Mouse (Mus musculus) intestine, embryonic 15.5 days (tissue): ENCODE data around the gene Sgce. TPM values are rescaled to one million over a fixed set of nuclear protein-coding genes. Genes with fewer than 3 reads are reported as not detected.

Source experiments
- ATAC-seq: fragments of 200-750 bp; cut with Nextera tagmentation; 2 replicates; pipeline ENCODE4 v1.8.0; 2017; ENCODE audit warnings: moderate TSS enrichment, moderate library complexity
- H3K27ac ChIP-seq: fragments of 300-500 bp; sonication (generic); 2 replicates; pipeline ENCODE4 v1.5.1; 2015; ENCODE audit warnings: mild to moderate bottlenecking, inconsistent platforms
- H3K27me3 ChIP-seq: fragments of 300-500 bp; sonication (generic); replicated peaks from 2 replicates; pipeline ENCODE4 v1.6.1; 2015; ENCODE audit warnings: inconsistent platforms
- H3K36me3 ChIP-seq: fragments of 300-500 bp; sonication (generic); 2 replicates; pipeline ENCODE4 v1.6.1; 2015; ENCODE audit warnings: inconsistent platforms
- H3K4me1 ChIP-seq: fragments of 300-500 bp; sonication (generic); replicated peaks from 2 replicates; pipeline ENCODE4 v1.6.1; 2015; ENCODE audit warnings: inconsistent platforms
- H3K4me2 ChIP-seq: fragments of 300-500 bp; sonication (generic); replicated peaks from 2 replicates; pipeline ENCODE4 v1.6.1; 2015; ENCODE audit warnings: mild to moderate bottlenecking, inconsistent platforms
- H3K4me3 ChIP-seq: fragments of 300-500 bp; sonication (generic); replicated peaks from 2 replicates; pipeline ENCODE4 v1.5.1; 2015; ENCODE audit warnings: inconsistent platforms
- H3K9ac ChIP-seq: fragments of 300-500 bp; sonication (generic); 2 replicates; pipeline ENCODE4 v1.6.1; 2015; ENCODE audit warnings: inconsistent platforms
- H3K9me3 ChIP-seq: fragments of 300-500 bp; sonication (generic); 2 replicates; pipeline ENCODE4 v1.6.1; 2016; ENCODE audit warnings: inconsistent platforms
- WGBS: fragments of 180-500 bp; shearing (Covaris S2); methylation state at CpG from one replicate; pipeline ENCODE4 v1.1.7; 2015; 5-methylcytosine and 5-hydroxymethylcytosine counted together
- polyA plus RNA-seq: library from polyadenylated mRNA; unstranded; fragments of >200 nt; fragmentation: Nextera tagmentation; extraction: Ambion mirVana; gene quantifications from 2 replicates; pipeline ENCODE4 v1.2.1, GENCODE M21; 2015

Gene Sgce
- polyA plus RNA-seq, 1 experiment from 2014 or later, result 47.5 TPM

DNA sequence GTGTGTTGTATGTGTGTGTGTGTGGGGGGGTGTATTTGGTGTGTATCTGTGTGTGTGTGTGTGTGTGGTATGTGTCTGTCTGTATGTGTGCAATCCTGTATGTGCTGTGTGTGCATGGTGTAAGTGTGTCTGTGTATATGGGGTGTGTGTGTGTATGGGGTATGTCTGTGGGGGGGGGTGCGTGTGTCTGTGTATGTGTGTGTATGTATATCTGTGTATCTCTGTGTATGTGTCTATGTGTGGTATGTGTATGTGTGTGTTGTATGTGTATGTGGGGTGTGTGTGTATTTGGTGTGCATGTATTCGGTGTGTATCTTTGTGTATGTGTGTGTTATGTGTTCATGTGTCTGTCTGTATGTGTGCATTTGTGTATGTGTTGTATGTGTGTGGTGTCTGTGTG, 30.8 kb downstream of the Sgce start:
- no peaks in the 10 kb centered on the region for H3K36me3 ChIP-seq
- 87% methylated on average over 2 of the region's 2 CpGs for WGBS
- no peak overlapping the region for H3K4me2 ChIP-seq
- no peak overlapping the region for H3K27ac ChIP-seq
- H3K4me1 ChIP-seq, result no peaks in the 10 kb centered on the region
- no peak overlapping the region for H3K4me3 ChIP-seq
- H3K9me3 ChIP-seq, result no peaks in the 10 kb centered on the region
- no peaks in the 10 kb centered on the region for H3K27me3 ChIP-seq
- H3K9ac ChIP-seq, result no peak overlapping the region
- ATAC-seq, result no peak

DNA sequence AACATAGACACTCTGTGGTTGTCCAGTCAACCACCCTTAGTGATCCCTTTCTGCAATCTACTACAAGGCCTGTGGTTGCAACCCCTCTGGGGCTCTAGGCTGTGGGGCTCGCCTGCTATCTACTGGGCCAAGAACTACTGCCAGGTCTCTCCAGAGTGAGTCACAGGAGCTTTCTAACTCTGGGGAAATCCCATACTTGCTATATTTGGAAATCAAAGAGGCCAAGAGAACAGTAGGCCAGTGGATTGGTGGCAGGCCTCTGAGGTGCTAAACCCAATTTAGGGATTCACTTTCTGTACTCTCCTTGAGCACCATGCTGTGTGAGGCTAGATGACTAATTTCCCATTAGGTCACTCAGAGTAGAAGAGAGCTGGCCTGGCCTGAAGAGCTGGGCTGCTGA, 38.0 kb downstream of the Sgce start:
- 92% methylated on average over 1 of the region's 1 CpGs for WGBS
- H3K9me3 ChIP-seq, result no peaks in the 10 kb centered on the region
- no peak overlapping the region for H3K9ac ChIP-seq
- H3K27ac ChIP-seq, result no peak overlapping the region
- H3K4me2 ChIP-seq, result no peak overlapping the region
- H3K27me3 ChIP-seq, result no peaks in the 10 kb centered on the region
- H3K4me1 ChIP-seq, result no peaks in the 10 kb centered on the region
- H3K4me3 ChIP-seq, result no peak overlapping the region
- no peak for ATAC-seq
- no peaks in the 10 kb centered on the region for H3K36me3 ChIP-seq

DNA sequence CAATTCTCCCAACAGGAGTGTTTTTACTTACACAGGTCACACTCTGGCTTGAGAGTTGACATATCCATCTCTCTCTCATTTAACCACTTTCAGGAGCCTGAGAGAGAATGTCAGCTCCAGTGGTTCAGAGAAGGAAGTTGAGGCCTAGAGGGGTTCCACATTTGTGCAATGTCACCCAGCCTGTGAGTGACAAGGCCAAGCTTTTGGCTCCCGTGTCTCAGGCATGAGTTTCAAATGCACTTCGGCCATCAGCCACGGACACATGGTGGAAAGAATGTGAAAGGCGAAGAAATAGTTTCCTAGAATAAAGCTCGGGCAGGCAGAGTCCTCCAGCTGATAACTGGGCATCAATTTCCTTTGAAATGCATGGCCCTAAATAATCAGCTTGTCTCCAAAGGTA, 40.6 kb downstream of the Sgce start:
- Histone ChIP-seq H3K4me1 (no peaks in the 10 kb centered on the region), H3K4me3 (no peak overlapping the region), H3K36me3 (no peaks in the 10 kb centered on the region), H3K9me3 (no peaks in the 10 kb centered on the region), H3K27ac (no peak overlapping the region), H3K27me3 (no peaks in the 10 kb centered on the region), H3K9ac (no peak overlapping the region), H3K4me2 (no peak overlapping the region)
- no peak for ATAC-seq
- 69% methylated on average over 5 of the region's 5 CpGs for WGBS

DNA sequence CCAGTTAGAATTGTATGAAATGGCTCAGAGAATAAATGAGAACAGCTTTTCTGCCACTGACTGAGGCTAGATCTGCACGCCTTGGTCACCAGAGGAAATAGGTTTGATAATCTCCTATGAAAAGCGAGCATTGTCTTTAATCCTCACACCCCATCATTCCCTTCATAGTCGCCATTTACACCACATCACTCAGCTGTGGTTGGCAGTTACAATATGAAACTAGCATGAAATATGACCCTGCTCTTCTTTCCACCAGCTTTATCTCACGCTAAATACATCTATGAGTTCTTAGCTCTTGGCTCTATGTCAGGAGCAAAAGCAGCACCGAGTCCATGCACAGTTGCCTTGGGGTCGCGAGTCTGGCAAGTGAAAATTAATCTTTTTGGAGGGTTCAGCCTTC, 43.1 kb downstream of the Sgce start:
- Histone ChIP-seq H3K4me2 (no peak overlapping the region), H3K9ac (no peak overlapping the region), H3K4me1 (no peaks in the 10 kb centered on the region), H3K27ac (no peak overlapping the region), H3K27me3 (no peaks in the 10 kb centered on the region), H3K4me3 (no peak overlapping the region), H3K9me3 (no peaks in the 10 kb centered on the region), H3K36me3 (no peaks in the 10 kb centered on the region)
- no peak for ATAC-seq
- WGBS, result 81% methylated on average over 7 of the region's 7 CpGs

DNA sequence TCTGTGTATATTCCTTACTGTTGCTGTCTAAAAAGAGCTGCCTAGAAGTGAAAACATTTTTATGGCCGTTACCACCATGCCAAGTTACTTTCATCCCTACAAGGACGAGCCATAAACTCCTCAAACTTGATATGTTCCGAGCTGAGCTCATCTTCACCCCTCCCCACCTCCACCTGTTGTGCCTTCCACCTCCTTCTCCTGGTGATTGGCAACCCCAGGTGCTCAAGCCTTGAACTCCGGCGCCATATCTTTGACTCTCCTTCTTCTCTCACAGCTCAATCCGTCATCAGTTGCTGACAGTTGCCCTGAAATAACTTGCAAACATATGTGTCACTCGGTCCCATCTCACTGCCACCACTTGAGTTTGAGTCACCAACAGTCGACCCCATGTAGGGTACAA, 45.4 kb downstream of the Sgce start:
- H3K9ac ChIP-seq, result no peak overlapping the region
- no peak overlapping the region for H3K4me2 ChIP-seq
- no peak overlapping the region for H3K27ac ChIP-seq
- no peaks in the 10 kb centered on the region for H3K36me3 ChIP-seq
- no peak for ATAC-seq
- H3K4me3 ChIP-seq, result no peak overlapping the region
- H3K27me3 ChIP-seq, result no peaks in the 10 kb centered on the region
- 79% methylated on average over 8 of the region's 8 CpGs for WGBS
- H3K9me3 ChIP-seq, result no peaks in the 10 kb centered on the region
- H3K4me1 ChIP-seq, result no peaks in the 10 kb centered on the region

DNA sequence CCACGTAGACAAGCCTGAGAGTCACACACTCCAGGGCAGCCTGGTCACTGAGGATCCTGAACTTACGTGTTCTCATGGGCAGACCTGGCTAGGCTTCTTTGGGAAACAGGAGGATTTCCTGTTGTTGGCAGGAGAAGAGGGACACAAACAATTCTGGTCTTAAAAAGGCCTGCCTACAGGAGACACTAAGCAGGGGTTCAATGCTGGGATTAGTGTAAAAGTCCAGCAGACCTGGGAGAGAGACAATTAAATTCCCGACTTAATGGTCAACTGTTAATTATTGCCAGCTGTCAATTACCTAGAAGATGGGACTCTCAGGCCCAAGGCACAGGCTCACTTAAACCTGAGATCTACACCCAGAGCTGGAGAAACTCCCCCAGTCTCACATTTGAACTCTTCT, 51.2 kb downstream of the Sgce start:
- Histone ChIP-seq H3K27ac (no peak overlapping the region), H3K4me3 (no peak overlapping the region), H3K27me3 (no peaks in the 10 kb centered on the region), H3K9ac (no peak overlapping the region), H3K36me3 (no peaks in the 10 kb centered on the region), H3K9me3 (no peaks in the 10 kb centered on the region), H3K4me1 (no peaks in the 10 kb centered on the region), H3K4me2 (no peak overlapping the region)
- WGBS, result 68% methylated on average over 3 of the region's 3 CpGs
- no peak for ATAC-seq

DNA sequence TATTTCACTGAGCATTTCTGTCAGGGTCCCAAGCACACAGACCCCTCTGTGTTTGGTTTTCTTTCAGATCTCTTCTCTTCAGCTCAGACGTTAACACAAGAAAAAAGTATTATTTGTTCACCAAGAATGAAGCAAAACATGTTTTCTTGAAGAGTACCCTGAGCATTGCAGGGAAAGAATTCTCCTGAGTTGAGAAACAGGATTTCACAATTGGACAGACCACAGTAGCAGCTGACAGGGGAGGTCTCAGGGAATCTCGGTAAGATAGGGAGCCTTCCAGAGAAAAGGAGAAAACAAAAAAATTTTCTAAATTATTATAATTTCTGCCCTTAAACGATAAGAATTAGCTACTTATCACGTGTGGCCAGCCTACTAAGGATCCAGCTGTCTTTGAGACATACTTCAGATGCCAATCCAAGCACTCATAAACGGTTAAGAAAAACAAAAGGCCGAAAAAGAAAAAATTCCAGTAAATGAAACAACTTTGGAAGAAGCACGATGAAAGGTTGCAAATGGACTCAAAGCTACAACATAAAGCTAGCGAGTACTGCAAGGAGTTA, 52.3 kb downstream of the Sgce start:
- Histone ChIP-seq H3K9ac (no peak overlapping the region), H3K4me1 (no peaks in the 10 kb centered on the region), H3K36me3 (no peaks in the 10 kb centered on the region), H3K4me2 (no peak overlapping the region), H3K27ac (no peak overlapping the region), H3K27me3 (no peaks in the 10 kb centered on the region), H3K4me3 (no peak overlapping the region), H3K9me3 (no peaks in the 10 kb centered on the region)
- no peak for ATAC-seq
- WGBS, result 45% methylated on average over 8 of the region's 8 CpGs

DNA sequence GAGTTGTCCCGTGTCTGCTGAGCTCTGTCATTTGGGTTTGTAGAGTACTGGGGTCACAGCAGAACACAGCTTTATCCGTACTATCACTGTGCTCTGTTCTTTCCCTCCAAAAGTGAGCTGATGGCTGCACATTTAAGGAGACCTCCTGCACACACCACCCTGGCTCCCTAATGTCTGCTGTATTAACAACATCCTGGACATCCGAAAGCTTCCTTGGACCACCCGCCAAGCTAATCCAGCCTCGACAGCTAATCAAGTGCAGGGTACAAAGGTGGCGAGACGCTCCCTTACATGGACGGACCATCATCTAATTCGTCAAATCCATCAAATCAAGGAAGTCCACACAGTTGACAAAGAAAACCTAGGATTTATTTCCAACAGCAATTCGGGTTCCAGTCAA, 53.5 kb downstream of the Sgce start:
- H3K36me3 ChIP-seq, result no peaks in the 10 kb centered on the region
- H3K27ac ChIP-seq, result no peak overlapping the region
- H3K4me2 ChIP-seq, result no peak overlapping the region
- WGBS, result 46% methylated on average over 10 of the region's 10 CpGs
- no peak for ATAC-seq
- no peaks in the 10 kb centered on the region for H3K27me3 ChIP-seq
- no peaks in the 10 kb centered on the region for H3K9me3 ChIP-seq
- no peak overlapping the region for H3K4me3 ChIP-seq
- H3K9ac ChIP-seq, result no peak overlapping the region
- no peaks in the 10 kb centered on the region for H3K4me1 ChIP-seq

DNA sequence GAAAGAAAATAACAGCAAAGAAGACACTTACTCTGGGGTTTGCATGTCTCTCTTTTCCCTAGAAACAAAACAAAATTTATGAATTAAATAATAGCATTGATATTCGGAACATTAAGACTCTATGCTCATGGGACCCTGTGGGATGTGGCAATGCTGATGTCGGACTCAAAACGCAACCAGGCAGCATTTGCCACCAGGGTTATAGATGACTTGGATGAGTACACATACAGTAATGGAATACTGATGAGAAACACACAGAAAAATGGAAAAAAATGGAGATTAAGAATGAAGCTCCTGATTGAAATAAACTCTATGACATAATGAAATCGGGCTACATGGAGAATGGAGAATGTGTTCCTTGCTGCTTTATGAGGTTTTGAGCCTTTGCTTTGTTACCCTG, 56.6 kb downstream of the Sgce start:
- H3K4me3 ChIP-seq, result no peak overlapping the region
- H3K27me3 ChIP-seq, result no peaks in the 10 kb centered on the region
- no peak overlapping the region for H3K4me2 ChIP-seq
- no peaks in the 10 kb centered on the region for H3K9me3 ChIP-seq
- H3K9ac ChIP-seq, result no peak overlapping the region
- no peak for ATAC-seq
- H3K27ac ChIP-seq, result no peak overlapping the region
- H3K4me1 ChIP-seq, result no peaks in the 10 kb centered on the region
- 91% methylated on average over 4 of the region's 4 CpGs for WGBS
- no peaks in the 10 kb centered on the region for H3K36me3 ChIP-seq

DNA sequence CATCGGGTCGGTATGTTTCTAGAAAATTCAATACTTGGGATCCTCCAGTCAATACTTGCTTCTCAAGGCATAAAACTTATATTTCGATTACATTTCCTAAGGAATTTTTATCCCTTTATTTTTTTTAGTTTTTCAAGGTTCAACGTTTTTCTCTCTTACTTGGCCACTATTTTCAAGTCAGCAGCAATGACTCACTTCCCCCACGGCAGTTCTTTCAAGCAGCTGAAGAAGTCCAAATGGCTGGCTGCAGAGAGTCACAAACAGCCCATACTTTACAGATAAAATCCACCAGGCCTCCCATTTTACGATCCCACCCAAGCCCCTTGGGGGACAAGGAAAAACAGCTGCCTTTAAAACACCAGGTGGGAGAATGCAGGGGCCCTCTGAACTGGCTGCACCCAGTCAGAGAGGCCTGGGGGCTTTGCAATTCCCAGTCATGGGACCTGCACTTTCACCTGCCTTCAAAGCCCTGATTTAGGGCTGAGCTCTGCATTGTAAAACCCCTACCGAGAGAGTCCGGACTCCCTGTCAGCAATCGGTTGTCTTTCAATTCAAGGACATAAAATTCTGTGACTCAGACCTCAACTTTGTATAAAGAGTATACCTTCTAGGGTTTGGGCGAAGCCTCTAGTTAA, 62.2 kb downstream of the Sgce start:
- no peaks in the 10 kb centered on the region for H3K9me3 ChIP-seq

DNA sequence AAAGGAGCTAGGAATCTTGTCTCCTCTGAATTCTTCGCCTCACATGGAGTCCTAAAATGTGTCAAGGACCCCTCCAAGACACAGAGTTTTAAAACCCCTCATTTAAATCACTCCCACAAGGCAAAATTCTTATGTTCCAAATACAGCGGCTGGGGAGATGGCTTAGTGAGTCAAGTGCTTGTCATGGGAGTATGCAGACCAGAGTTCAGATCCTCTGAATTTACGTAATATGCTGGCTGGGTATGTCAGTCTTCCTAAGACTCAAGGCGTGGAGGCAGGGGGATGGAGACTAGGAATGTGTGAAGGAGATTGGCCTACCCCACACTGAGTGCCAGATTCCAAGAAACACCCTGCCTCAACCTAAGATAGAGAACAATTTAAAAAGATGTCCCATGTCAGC, 66.4 kb downstream of the Sgce start:
- no peak overlapping the region for H3K27ac ChIP-seq
- no peak overlapping the region for H3K4me3 ChIP-seq
- no peaks in the 10 kb centered on the region for H3K36me3 ChIP-seq
- H3K9me3 ChIP-seq, result no peaks in the 10 kb centered on the region
- no peak overlapping the region for H3K4me2 ChIP-seq
- 85% methylated on average over 4 of the region's 4 CpGs for WGBS
- no peak for ATAC-seq
- no peak overlapping the region for H3K9ac ChIP-seq
- no peaks in the 10 kb centered on the region for H3K27me3 ChIP-seq
- H3K4me1 ChIP-seq, result no peaks in the 10 kb centered on the region

More for the DNA sequence above, 62.2 kb downstream of the Sgce start:
- Histone ChIP-seq H3K9ac (no peak overlapping the region), H3K4me1 (no peaks in the 10 kb centered on the region), H3K36me3 (no peaks in the 10 kb centered on the region), H3K27me3 (no peaks in the 10 kb centered on the region), H3K4me3 (no peak overlapping the region), H3K27ac (no peak overlapping the region), H3K4me2 (no peak overlapping the region)
- 53% methylated on average over 10 of the region's 10 CpGs for WGBS
- no peak for ATAC-seq

DNA sequence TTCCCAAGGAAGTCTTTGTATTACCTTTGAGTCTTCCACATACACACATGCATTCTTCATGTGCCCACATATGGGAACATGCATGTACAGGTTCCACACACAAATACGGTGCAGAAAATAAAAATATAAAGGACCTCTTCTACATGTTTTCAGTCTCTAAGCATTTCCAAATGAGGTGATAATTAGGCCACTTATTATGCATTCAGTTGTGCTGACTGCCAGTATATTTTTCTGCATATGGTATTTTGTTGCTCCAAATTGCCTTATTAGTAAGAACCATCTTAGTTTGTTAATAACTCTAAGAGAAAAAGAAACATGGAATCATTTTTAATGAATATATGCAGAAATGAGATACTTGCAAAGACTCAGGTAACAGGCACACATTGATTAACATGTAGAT, 67.0 kb downstream of the Sgce start:
- Histone ChIP-seq H3K36me3 (no peaks in the 10 kb centered on the region), H3K4me2 (no peak overlapping the region), H3K4me1 (no peaks in the 10 kb centered on the region), H3K9ac (no peak overlapping the region), H3K27me3 (no peaks in the 10 kb centered on the region), H3K4me3 (no peak overlapping the region), H3K27ac (no peak overlapping the region), H3K9me3 (no peaks in the 10 kb centered on the region)
- no peak for ATAC-seq
- WGBS, result 96% methylated on average over 1 of the region's 1 CpGs

DNA sequence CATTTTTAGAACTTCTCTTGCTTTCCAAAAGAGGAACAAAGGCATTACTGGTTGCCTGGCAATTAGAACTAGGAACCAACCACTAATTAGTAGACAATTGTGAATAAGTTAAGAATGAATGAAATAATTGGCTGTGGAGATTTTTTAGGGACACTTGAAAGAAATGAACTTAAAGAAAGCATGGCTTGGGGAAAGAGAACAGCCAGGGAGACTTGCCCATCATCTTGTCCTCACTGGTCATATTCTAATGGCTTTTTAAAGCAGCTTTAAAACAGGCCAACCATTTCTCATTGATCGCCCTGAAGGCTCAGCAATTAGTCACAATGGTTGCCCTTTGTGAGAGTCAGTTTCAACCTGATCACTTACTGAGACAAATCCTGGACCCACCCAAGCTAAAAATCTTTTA, 69.6 kb downstream of the Sgce start:
- H3K27ac ChIP-seq, result no peak overlapping the region
- H3K9ac ChIP-seq, result no peak overlapping the region
- WGBS, result 81% methylated on average over 1 of the region's 1 CpGs
- no peaks in the 10 kb centered on the region for H3K27me3 ChIP-seq
- H3K4me2 ChIP-seq, result no peak overlapping the region
- H3K4me3 ChIP-seq, result no peak overlapping the region
- no peak for ATAC-seq
- H3K9me3 ChIP-seq, result no peaks in the 10 kb centered on the region
- no peaks in the 10 kb centered on the region for H3K4me1 ChIP-seq
- H3K36me3 ChIP-seq, result no peaks in the 10 kb centered on the region
